Mouse (Mus musculus) ES-E14 (cell line): ENCODE data around the gene Nlk. TPM values are rescaled to one million over a fixed set of nuclear protein-coding genes. Genes with fewer than 3 reads are reported as not detected.

ENCODE experiments used
- DNase-seq: peaks from one replicate; pipeline ENCODE4 v3.0.0-alpha.2; 2013; ENCODE audit warnings: low read depth, low spot score
- H3K27ac ChIP-seq: 2 replicates; pipeline ENCODE4 v1.5.1; 2012; ENCODE audit warnings: low read depth, mild to moderate bottlenecking, low read length, moderate library complexity, mixed read lengths; ENCODE audit not compliant: poor library complexity, insufficient read depth, severe bottlenecking
- H3K36me3 ChIP-seq: 2 replicates; pipeline ENCODE4 v1.6.1; 2012; ENCODE audit warnings: mild to moderate bottlenecking, low read length, moderate library complexity, mixed read lengths; ENCODE audit not compliant: control insufficient read depth, poor library complexity, insufficient read depth, severe bottlenecking
- H3K4me1 ChIP-seq, 2 experiments: fragments of 150-350 bp in 1 of 2; sonication (generic) in 1 of 2; 2 replicates each; pipeline ENCODE4 v1.6.1; 2012; ENCODE audit warnings: low read length in 2 of 2, mild to moderate bottlenecking in 1 of 2, mixed read lengths in 1 of 2; ENCODE audit not compliant: control insufficient read depth in 2 of 2, insufficient read depth in 2 of 2, poor library complexity in 1 of 2
- H3K4me3 ChIP-seq, 2 experiments: fragments of 150-350 bp in 1 of 2; sonication (generic) in 1 of 2; 2 replicates each; pipeline ENCODE4 v1.5.1; 2012; ENCODE audit warnings: low read length in 2 of 2, low read depth in 1 of 2, mild to moderate bottlenecking in 1 of 2, mixed read lengths in 1 of 2; ENCODE audit not compliant: insufficient read depth in 1 of 2, poor library complexity in 1 of 2, severe bottlenecking in 1 of 2
- H3K9ac ChIP-seq: 2 replicates; pipeline ENCODE4 v1.6.1; 2012; ENCODE audit warnings: low read depth, mild to moderate bottlenecking, low read length, mixed read lengths; ENCODE audit not compliant: poor library complexity, insufficient read depth, severe bottlenecking
- H3K9me3 ChIP-seq: fragments of 150-350 bp; sonication (generic); 2 replicates; pipeline ENCODE4 v1.6.1; 2012; ENCODE audit warnings: low read depth, mild to moderate bottlenecking, low read length; ENCODE audit not compliant: control insufficient read depth, insufficient read depth
- CHD2 ChIP-seq: IDR thresholded peaks from 2 replicates; pipeline ENCODE4 v1.6.1; 2014; ENCODE audit warnings: mild to moderate bottlenecking, low read depth, low read length, inconsistent platforms
- HCFC1 ChIP-seq: IDR thresholded peaks from 2 replicates; pipeline ENCODE4 v1.6.1; 2012; ENCODE audit warnings: low read length, inconsistent platforms, borderline replicate concordance; ENCODE audit not compliant: insufficient read depth
- MAFK ChIP-seq: IDR thresholded peaks from 2 replicates; pipeline ENCODE4 v1.6.1; 2014; ENCODE audit warnings: mild to moderate bottlenecking, low read depth, low read length, inconsistent platforms; ENCODE audit not compliant: insufficient read depth
- ZC3H11A ChIP-seq: IDR thresholded peaks from 2 replicates; pipeline ENCODE4 v1.6.1; 2012; ENCODE audit warnings: low read depth, mild to moderate bottlenecking, inconsistent platforms, low read length, borderline replicate concordance
- ZNF384 ChIP-seq: IDR thresholded peaks from 2 replicates; pipeline ENCODE4 v1.6.1; 2012; ENCODE audit warnings: low read depth, low read length, inconsistent platforms
- in situ Hi-C, 2 experiments: fragments of 600-800 bp; cut with MboI; formaldehyde crosslinking; loops; one replicate each; pipeline ENCODE4 v1.15.1; 2025; ENCODE audit warnings: low sequenced_read_pairs in 2 of 2, inconsistent platforms in 1 of 2; ENCODE audit not compliant: unreplicated experiment in 2 of 2
- total RNA-seq: library from RNA; depleted of rRNA; stranded (reverse); fragments of 300-350 nt; gene quantifications from 2 replicates; pipeline ENCODE4 v1.2.3, GENCODE M21; 2012

The Nlk gene
- total RNA-seq, 1 experiment, result 24.7 TPM

GRCm38 (mm10) chr11:78600496-78600895 lies 96.7 kb downstream of the Nlk start:
- TF ChIP-seq MAFK, result no peak
- TF ChIP-seq ZNF384, result no peak
- no peak for TF ChIP-seq CHD2
- no peak for TF ChIP-seq ZC3H11A
- no peak for TF ChIP-seq HCFC1
- no peak overlapping the region for H3K27ac ChIP-seq

DNA sequence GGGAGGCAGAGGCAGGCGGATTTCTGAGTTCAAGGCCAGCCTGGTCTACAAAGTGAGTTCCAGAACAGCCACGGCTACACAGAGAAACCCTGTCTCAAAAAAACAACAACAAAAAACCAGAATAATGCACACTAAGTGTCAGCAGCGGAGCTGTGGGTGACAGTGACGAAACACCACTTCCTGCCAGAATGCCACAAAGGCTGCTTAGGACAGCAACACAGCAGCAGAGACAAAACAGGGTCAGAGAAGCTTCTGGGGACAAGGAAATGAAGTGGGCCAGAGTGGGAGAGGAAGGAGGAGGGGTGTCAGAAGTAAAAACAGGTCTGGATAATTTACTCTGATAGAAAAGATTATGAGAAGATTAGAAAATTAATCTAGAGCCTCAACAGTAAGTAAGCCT lies 97.1 kb downstream of the Nlk start:
- H3K4me1 ChIP-seq, result no peaks in the 10 kb centered on the region
- DNase-seq, result no peak
- H3K9ac ChIP-seq, result no peak overlapping the region
- in situ Hi-C loops, result no loop called here
- no peaks in the 10 kb centered on the region; the same call in 1 of the 2 replicates for H3K36me3 ChIP-seq
- no peaks in the 10 kb centered on the region for H3K9me3 ChIP-seq
- no peak overlapping the region for H3K4me3 ChIP-seq
- TF ChIP-seq HCFC1, result no peak
- no peak for TF ChIP-seq ZC3H11A
- TF ChIP-seq CHD2, result no peak
- TF ChIP-seq MAFK, result no peak
- no peak for TF ChIP-seq ZNF384
- H3K27ac ChIP-seq, result no peak overlapping the region

More at GRCm38 (mm10) chr11:78600496-78600895, 96.7 kb downstream of the Nlk start:
- in situ Hi-C loops, result no loop called here
- Histone ChIP-seq H3K36me3 (no peaks in the 10 kb centered on the region; the same call in 1 of the 2 replicates), H3K9ac (no peak overlapping the region), H3K4me3 (no peak overlapping the region), H3K9me3 (no peaks in the 10 kb centered on the region), H3K4me1 (no peaks in the 10 kb centered on the region)
- no peak for DNase-seq

DNA sequence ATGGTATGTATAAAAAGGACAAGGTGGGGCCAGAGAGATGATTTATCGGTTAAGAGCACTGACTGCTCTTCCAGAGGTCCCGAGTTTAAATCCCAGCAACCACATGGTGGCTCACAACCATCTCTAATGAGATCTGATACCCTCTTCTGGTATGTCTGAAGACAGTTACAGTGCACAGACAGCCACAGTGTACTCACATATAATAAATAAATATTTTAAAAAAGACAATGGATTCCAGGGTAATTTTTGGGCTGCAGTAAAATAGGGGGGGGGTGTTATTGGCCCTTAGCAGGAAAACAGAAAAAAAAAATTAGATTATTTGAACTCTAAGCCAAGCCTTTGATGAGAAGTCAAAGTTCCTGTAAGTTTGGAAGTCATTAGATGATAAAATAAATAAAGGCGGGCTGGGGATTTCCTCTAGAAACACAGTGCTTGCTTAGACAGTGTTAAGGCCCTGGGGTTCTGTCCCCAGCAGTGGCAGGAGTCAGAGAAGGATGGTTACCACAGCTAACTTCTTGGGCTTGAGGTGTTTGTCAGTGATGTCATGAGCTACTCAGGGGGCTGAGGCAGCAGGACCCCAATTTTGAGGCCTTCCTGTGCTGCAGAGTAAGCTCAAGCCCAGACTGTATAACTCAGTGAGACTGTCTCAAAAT lies 98.3 kb downstream of the Nlk start:
- Histone ChIP-seq H3K9ac (no peak overlapping the region), H3K9me3 (no peaks in the 10 kb centered on the region), H3K4me1 (no peaks in the 10 kb centered on the region), H3K27ac (no peak overlapping the region), H3K4me3 (no peak overlapping the region), H3K36me3 (no peaks in the 10 kb centered on the region)
- no peak for TF ChIP-seq HCFC1
- no peak for TF ChIP-seq MAFK
- TF ChIP-seq CHD2, result no peak
- TF ChIP-seq ZC3H11A, result no peak
- TF ChIP-seq ZNF384, result no peak
- in situ Hi-C loops, result no loop called here
- DNase-seq, result no peak

GRCm38 (mm10) chr11:78596750-78597149 lies 100.4 kb downstream of the Nlk start:
- TF ChIP-seq ZC3H11A (no peak), MAFK (no peak), HCFC1 (no peak), ZNF384 (no peak), CHD2 (no peak)
- H3K4me1 ChIP-seq, result no peaks in the 10 kb centered on the region
- in situ Hi-C loops, result no loop called here
- no peaks in the 10 kb centered on the region for H3K9me3 ChIP-seq
- H3K36me3 ChIP-seq, result no peaks in the 10 kb centered on the region
- no peak overlapping the region for H3K4me3 ChIP-seq
- no peak overlapping the region for H3K27ac ChIP-seq
- no peak for DNase-seq
- no peak overlapping the region for H3K9ac ChIP-seq
